Mouse (Mus musculus) stomach, embryonic 16.5 days (tissue): Measurements from ENCODE around the gene Klhl1. TPM values are rescaled to one million over a fixed set of nuclear protein-coding genes. Genes with fewer than 3 reads are reported as not detected.
"Not testable (repeated sequence)": the region's sequence is repeated elsewhere in the genome, so short reads cannot be mapped to it uniquely, and the experiment has no call there.

Experiments
- ATAC-seq: fragments of 200-750 bp; cut with Nextera tagmentation; 2 replicates; pipeline ENCODE4 v1.8.0; 2017; ENCODE audit warnings: moderate number of reproducible peaks, moderate TSS enrichment; ENCODE audit not compliant: insufficient read depth, low FRiP score
- H3K27ac ChIP-seq: fragments of 300-500 bp; sonication (generic); 2 replicates; pipeline ENCODE4 v1.5.1; 2014; ENCODE audit warnings: low read length
- H3K27me3 ChIP-seq: fragments of 300-500 bp; sonication (generic); 2 replicates; pipeline ENCODE4 v1.6.1; 2014; ENCODE audit warnings: low read length, control low read depth, mixed read lengths; ENCODE audit not compliant: control insufficient read depth, insufficient read depth
- H3K36me3 ChIP-seq: fragments of 300-500 bp; sonication (generic); 2 replicates; pipeline ENCODE4 v1.6.1; 2014; ENCODE audit warnings: low read length; ENCODE audit not compliant: control insufficient read depth, insufficient read depth
- H3K4me1 ChIP-seq: fragments of 300-500 bp; sonication (generic); 2 replicates; pipeline ENCODE4 v1.6.1; 2014; ENCODE audit warnings: low read length, control low read depth, mixed read lengths; ENCODE audit not compliant: control insufficient read depth, insufficient read depth
- H3K4me2 ChIP-seq: fragments of 300-500 bp; sonication (generic); 2 replicates; pipeline ENCODE4 v1.6.1; 2014; ENCODE audit warnings: low read depth, low read length, mixed read lengths
- H3K4me3 ChIP-seq: fragments of 300-500 bp; sonication (generic); replicated peaks from 2 replicates; pipeline ENCODE4 v1.5.1; 2014; ENCODE audit warnings: mild to moderate bottlenecking, low read length
- H3K9ac ChIP-seq: fragments of 300-500 bp; sonication (generic); 2 replicates; pipeline ENCODE4 v1.6.1; 2014; ENCODE audit warnings: low read length
- H3K9me3 ChIP-seq: fragments of 300-500 bp; sonication (generic); replicated peaks from 2 replicates; pipeline ENCODE4 v1.6.1; 2016; ENCODE audit warnings: low read length, control low read depth; ENCODE audit not compliant: control insufficient read depth
- WGBS: fragments of 180-500 bp; shearing (Covaris S2); extraction: QIAGEN DNeasy Blood & Tissue Kit; methylation state at CpG from one replicate; pipeline ENCODE4 v1.1.7; 2014; 5-methylcytosine and 5-hydroxymethylcytosine counted together
- polyA plus RNA-seq: library from polyadenylated mRNA; unstranded; fragments of >200 nt; fragmentation: Nextera tagmentation; extraction: Ambion mirVana; gene quantifications from 2 replicates; pipeline ENCODE4 v1.2.1, GENCODE M21; 2015

The Klhl1 gene
- polyA plus RNA-seq, 1 experiment from 2014 or later = 0.44 TPM

DNA sequence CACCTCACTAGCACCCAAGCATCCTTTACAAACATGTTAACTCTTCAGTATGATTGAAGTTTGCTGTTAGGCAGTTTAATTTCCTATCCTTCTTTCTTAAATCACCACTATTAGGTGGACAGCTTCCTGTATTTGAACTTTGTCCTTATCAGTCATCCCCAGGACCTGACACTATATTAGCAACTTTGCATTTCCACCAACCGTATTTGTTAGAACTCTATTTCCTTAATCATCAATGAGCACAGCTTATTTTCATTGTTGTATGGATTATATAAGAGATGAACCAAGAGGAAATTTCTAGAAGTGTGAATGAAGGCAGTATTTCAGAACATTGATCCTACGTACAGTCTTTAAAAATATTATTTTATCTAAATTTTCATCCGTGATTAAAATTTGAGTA lies 156.2 kb downstream of the Klhl1 start:
- Histone ChIP-seq H3K27ac (no peak overlapping the region), H3K36me3 (no peaks in the 10 kb centered on the region), H3K4me3 (no peak overlapping the region), H3K9ac (no peak overlapping the region), H3K4me1 (no peaks in the 10 kb centered on the region), H3K27me3 (no peaks in the 10 kb centered on the region), H3K9me3 (no peaks in the 10 kb centered on the region), H3K4me2 (no peak overlapping the region)
- WGBS = 85% methylated on average over 3 of the region's 3 CpGs
- no peak for ATAC-seq

DNA sequence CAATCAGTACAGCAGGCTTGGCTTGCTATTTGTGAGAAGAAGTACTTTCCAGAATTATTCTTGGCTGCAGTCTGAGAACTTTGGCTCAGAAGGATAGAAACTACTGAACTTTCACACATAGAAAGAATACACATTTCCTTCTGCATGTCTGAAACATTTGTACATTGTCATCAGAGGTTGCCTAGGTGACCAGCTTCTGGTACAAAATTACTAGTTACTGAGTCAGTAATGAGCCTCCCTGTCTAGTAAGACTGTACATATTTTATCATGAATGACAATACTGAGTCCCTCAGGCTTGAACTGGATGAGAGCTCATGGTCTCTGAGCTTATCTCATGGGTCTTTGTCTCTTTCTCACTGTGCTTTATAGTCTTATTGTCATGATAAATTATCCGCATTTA lies 170.7 kb downstream of the Klhl1 start:
- H3K36me3 ChIP-seq = no peaks in the 10 kb centered on the region
- no peaks in the 10 kb centered on the region for H3K4me1 ChIP-seq
- ATAC-seq = no peak
- H3K9ac ChIP-seq = no peak overlapping the region
- no peak overlapping the region for H3K27ac ChIP-seq
- H3K9me3 ChIP-seq = no peaks in the 10 kb centered on the region
- H3K4me2 ChIP-seq = no peak overlapping the region
- no peaks in the 10 kb centered on the region for H3K27me3 ChIP-seq
- H3K4me3 ChIP-seq = no peak overlapping the region
- WGBS = 82% methylated on average over 1 of the region's 1 CpGs

DNA sequence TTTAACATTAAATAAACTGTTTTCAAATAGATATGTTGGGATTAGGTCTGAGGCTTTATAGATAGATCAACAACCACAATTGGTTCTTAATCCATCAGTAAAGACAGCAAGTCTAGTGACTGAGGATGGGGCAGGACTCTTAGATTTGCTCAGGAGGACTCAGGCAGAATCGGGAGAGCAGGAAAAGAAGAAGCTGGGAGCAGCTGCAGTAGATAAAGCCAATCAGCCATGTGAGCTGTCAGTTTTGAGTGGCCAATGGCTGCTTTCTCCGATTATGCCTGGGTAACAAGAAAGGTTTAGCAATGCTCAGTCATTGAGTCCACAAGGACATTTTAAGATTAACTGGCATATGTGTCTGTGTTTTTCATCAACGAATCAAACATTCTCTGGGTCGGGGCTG lies 187.8 kb downstream of the Klhl1 start:
- H3K9ac ChIP-seq = no peak overlapping the region
- no peak for ATAC-seq
- no peaks in the 10 kb centered on the region for H3K36me3 ChIP-seq
- H3K27me3 ChIP-seq = no peaks in the 10 kb centered on the region
- no peaks in the 10 kb centered on the region for H3K9me3 ChIP-seq
- 58% methylated on average over 4 of the region's 4 CpGs for WGBS
- H3K4me2 ChIP-seq = no peak overlapping the region
- no peak overlapping the region for H3K27ac ChIP-seq
- no peaks in the 10 kb centered on the region for H3K4me1 ChIP-seq
- no peak overlapping the region for H3K4me3 ChIP-seq

DNA sequence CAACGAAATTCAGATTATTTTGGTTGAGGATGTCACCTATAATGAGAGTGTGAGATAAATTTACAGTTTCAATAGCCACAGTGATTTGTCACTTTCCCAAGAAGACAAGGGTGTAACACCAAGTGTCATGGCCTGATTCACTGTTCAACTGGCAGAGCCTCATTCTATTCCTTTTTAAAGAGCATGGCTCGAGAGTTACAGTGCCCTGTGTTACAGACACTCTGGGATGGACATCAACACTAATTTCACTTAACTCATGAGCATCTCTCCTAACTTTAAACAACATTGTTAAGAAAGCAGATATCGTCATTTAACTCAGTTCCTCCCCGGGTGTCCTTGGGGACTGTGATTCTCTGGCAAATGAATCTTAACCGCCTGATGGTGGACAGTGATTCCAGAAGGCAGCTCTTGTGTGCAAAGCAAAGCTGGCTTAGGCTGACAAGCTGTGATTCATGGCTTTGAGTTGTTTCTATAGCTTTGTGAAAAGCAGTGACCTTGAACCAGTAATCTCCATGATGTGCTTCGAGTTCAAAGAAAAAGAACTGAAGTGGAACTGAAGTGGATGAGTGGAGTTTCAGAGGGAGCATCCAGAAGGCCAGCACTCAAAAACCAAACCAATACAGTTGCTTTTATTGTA lies 301.0 kb downstream of the Klhl1 start:
- Histone ChIP-seq H3K4me1 (no peaks in the 10 kb centered on the region), H3K27me3 (no peaks in the 10 kb centered on the region), H3K9me3 (no peaks in the 10 kb centered on the region), H3K4me2 (no peak overlapping the region), H3K4me3 (no peak overlapping the region), H3K36me3 (no peaks in the 10 kb centered on the region), H3K9ac (no peak overlapping the region), H3K27ac (no peak overlapping the region)
- WGBS = 58% methylated on average over 6 of the region's 6 CpGs
- no peak for ATAC-seq

DNA sequence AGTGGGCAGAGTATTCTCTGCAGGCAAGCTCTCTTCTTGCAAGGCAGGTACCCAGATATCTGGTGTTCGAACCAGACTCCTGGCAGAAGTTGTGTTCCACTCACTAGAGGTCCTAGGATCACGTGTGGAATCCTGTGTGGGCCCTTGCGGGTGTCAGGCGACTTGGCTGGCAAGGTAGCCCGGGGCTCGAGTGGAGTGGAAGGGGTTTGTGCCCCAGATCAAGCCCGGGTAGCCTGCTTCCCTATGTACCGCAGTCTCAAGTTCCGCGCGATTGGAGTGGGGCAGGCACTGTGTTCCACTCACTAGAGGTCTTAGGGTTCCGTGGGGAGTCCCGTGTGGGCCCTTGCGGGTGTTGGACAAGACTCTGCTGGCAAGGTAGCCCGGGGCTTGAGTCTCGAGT lies 324.1 kb downstream of the Klhl1 start:
- 87% methylated on average over 14 of the region's 16 CpGs for WGBS
- H3K4me2 ChIP-seq, H3K9me3 ChIP-seq, H3K27ac ChIP-seq, H3K4me1 ChIP-seq, H3K4me3 ChIP-seq, ATAC-seq, H3K27me3 ChIP-seq, H3K9ac ChIP-seq, H3K36me3 ChIP-seq: not testable (repeated sequence)

GRCm38 (mm10) chr14:96174546-96174945 lies 344.4 kb downstream of the Klhl1 start:
- no peak overlapping the region for H3K27ac ChIP-seq
- H3K9ac ChIP-seq = no peak overlapping the region
- no peak for ATAC-seq
- no peaks in the 10 kb centered on the region for H3K9me3 ChIP-seq
- no peaks in the 10 kb centered on the region for H3K27me3 ChIP-seq
- H3K4me1 ChIP-seq = no peaks in the 10 kb centered on the region
- no peak overlapping the region for H3K4me2 ChIP-seq
- H3K4me3 ChIP-seq = no peak overlapping the region
- no peaks in the 10 kb centered on the region for H3K36me3 ChIP-seq
- WGBS = 84% methylated on average over 2 of the region's 2 CpGs

GRCm38 (mm10) chr14:96143137-96143536 lies 375.8 kb downstream of the Klhl1 start:
- H3K4me1 ChIP-seq = no peaks in the 10 kb centered on the region
- H3K27ac ChIP-seq = no peak overlapping the region
- ATAC-seq = no peak
- H3K36me3 ChIP-seq = no peaks in the 10 kb centered on the region
- H3K27me3 ChIP-seq = no peaks in the 10 kb centered on the region
- 71% methylated on average over 9 of the region's 9 CpGs for whole genome bisulfite sequencing
- no peak overlapping the region for H3K4me2 ChIP-seq
- no peak overlapping the region for H3K9ac ChIP-seq
- H3K9me3 ChIP-seq = no peaks in the 10 kb centered on the region
- no peak overlapping the region for H3K4me3 ChIP-seq

DNA sequence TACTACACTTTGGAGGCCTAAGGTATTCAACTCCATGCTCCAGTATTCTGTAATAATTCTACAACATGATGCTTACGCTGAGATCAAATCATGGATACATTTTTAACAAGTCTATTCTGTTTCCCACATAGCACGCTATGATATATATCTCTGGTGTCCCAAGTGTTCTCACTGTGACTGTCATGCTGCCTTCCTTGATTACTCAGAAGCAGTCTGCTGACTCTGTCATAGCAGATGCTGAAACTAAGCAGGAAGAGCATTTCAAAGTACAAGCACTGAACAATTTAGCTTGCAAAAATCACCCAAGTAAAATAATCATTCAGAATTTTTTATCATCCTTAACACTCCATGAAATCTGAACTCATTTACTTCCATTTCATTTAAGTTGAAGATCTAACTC lies 378.7 kb downstream of the Klhl1 start:
- no peaks in the 10 kb centered on the region for H3K27me3 ChIP-seq
- no peak for ATAC-seq
- no peak overlapping the region for H3K27ac ChIP-seq
- H3K9me3 ChIP-seq = no peaks in the 10 kb centered on the region
- H3K9ac ChIP-seq = no peak overlapping the region
- no peak overlapping the region for H3K4me2 ChIP-seq
- H3K4me3 ChIP-seq = no peak overlapping the region
- no peaks in the 10 kb centered on the region for H3K4me1 ChIP-seq
- no peaks in the 10 kb centered on the region for H3K36me3 ChIP-seq
- 91% methylated on average over 2 of the region's 2 CpGs for WGBS

- ATAC-seq = no peak
- no peaks in the 10 kb centered on the region for H3K4me1 ChIP-seq
- no peaks in the 10 kb centered on the region for H3K9me3 ChIP-seq
- no peak overlapping the region for H3K4me3 ChIP-seq
- 72% methylated on average over 7 of the region's 7 CpGs for WGBS
- H3K27ac ChIP-seq = no peak overlapping the region
- H3K4me2 ChIP-seq = no peak overlapping the region
- H3K27me3 ChIP-seq = no peaks in the 10 kb centered on the region
- no peak overlapping the region for H3K9ac ChIP-seq
- no peaks in the 10 kb centered on the region for H3K36me3 ChIP-seq
These were observed 411.5 kb downstream of the Klhl1 start for GRCm38 (mm10) chr14:96107396-96107795.
